Mouse (Mus musculus) ovary, postnatal 10 days (tissue): ENCODE data around the gene Capn15.

Experiments used
- DNase-seq: peaks from one replicate; pipeline ENCODE4 v3.0.0; 2022; ENCODE audit warnings: low spot score

Gene Capn15

GRCm38 (mm10) chr17:25985306-25986294 lies at the start of gene Capn15:
Capn15 (minus strand) TSS chr17:25985796.
- DNase-seq: peak; percentile 79

DNA sequence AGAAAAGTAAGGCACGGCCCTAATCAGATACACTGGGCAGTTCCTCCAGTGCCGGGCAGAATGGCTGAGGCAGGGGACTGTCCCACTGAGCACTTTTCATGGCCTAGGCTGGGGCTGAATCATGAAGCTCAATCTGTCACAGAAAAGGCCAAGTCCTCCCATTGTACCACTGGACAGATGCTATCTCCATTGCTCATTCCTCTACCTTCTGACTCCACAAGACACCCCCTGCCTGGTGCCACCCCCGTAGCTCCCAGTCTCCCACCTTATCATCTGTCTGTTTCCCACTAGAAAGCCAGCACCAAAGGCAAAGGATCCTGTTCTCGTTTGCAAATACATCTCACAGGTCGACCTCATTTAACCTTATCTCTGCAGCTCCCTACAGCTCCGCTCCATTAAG lies 46.4 kb upstream of the Capn15 start:
- DNase-seq: no peak

DNA sequence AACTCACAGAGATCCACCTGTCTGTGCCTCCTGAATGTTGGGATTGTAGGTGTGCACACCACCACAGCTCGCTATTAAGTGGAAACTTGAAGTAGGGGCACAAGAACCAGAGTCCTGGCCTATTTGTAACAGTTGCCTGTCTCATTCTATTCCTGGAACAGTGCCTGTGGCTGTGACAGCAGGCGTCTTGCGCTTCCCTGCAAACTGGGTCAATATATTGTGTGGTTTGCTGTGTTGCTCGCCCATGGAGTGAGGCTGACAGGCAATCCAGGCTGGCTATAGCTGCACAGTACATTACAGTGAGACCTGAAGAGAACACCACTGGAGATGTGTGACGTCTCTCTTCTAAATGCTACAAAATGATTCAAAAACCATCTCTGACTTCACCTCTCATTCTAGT lies 46.0 kb upstream of the Capn15 start:
- no peak for DNase-seq

DNA sequence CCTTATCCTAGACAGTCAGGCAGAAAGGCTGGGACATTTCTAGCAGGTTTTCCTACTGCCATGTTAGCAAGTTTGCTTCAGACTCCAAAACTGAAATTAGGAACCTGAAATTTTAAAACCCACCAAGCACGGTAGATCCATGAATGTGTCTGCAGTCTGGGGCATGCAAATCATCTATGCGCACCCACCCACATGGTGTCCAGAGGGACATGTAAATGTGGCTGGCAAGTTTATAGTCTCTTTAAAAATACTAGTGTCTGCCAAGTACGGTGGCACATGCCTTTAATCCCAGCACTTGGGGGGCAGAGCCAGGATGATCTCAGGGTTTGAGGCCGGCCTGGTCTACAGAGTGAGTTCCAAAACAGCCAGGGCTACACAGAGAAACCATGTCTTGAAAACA lies 42.7 kb upstream of the Capn15 start:
- DNase-seq: no peak

DNA sequence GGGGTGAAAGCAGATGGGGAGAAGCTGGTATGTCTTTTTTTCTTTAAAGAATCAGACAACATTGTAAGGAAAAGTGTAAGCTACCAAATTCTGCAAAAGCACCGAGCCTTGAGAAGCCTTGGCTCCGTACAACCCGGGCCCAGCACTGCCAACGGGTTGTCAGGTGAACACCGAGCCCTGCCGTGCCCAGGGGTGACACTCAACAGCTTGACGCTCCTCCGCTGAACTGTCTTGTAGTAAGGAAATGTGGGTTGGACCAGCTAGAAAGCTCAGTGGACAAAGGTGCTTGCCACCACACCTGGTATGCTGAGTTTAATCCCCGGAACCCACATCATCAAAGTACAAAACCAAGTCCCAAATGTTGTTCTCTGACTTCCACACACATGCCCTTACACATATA lies 39.1 kb upstream of the Capn15 start:
- DNase-seq: no peak

- no peak for DNase-seq
Observed at GRCm38 (mm10) chr17:26023966-26024365, 38.4 kb upstream of the Capn15 start.

- no peak for DNase-seq
Observed at GRCm38 (mm10) chr17:26023181-26023580, 37.6 kb upstream of the Capn15 start.

DNA sequence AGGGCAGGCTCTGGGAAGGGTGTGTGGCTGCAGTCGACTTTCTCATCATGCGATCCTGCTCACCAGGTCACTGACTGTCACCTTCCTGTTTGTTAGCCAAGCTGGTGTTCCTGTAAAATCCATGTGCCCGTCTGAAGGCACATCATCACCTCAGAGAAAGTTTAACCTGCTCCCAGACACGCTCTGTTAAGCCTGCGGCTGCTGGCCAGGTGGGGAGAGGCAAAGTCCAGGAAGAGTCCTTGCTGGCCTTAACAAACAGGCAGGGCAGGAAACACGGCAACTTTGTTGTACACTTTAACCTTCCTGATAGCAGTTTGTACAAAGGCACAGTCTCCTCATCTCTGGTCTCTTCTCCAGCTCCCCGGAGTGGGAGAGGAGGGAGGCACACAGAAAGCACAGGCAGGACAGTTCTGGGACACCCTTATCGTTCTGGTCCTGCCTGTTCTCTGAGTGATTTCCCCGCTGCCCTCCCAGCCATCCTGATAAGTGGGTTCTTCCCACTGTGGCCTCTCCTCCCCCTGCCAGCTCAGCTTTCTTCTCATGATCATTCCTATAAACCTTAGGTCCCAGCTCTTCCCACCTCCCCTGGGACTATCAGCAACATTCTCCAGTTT lies 36.2 kb upstream of the Capn15 start:
- no peak for DNase-seq

- DNase-seq: no peak
Observed at GRCm38 (mm10) chr17:26020848-26021347, 35.3 kb upstream of the Capn15 start.

- DNase-seq: no peak
Observed at GRCm38 (mm10) chr17:26018388-26018787, 32.8 kb upstream of the Capn15 start.

DNA sequence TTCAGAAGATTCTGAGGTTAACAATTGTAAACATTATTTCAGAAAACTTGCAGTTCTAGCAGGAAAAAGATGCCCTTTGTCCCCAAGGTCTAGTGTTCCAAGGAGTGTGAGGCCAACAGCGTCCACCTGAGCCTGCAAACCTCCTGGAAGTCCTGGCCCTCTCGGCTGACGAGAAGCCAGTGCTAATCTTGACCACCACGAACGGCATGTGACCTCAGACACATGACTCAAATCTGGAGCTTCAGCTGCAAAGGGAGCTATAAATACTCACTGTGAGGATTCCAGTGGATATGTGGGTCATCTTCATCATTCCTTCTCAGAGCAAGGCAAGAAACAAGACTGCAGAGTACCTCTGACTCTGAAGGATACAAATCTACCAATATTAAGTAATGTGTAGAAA lies 32.4 kb upstream of the Capn15 start:
- DNase-seq: no peak

GRCm38 (mm10) chr17:26017021-26017420 lies 31.4 kb upstream of the Capn15 start:
- DNase-seq: no peak

DNA sequence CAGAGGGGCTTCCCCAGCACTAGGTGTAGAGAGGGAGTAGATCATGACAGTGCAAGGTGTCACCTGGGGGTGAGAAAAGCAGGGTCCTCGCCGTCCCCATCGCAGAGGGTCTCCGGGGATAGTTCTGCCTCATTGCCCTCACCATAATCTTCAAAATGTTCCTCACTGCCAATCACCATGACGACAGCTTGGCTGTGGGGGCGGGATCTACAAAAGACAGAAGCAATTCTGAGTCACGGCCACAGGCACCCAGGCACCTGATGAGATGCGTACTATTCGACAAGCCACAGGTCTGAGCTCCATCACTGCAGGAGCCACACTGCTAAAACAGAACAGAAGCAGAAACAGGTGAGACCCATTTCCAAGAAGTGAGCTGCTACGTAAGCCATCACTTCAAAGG lies 28.1 kb upstream of the Capn15 start:
- DNase-seq: no peak

- DNase-seq: peak; percentile 34
Observed at GRCm38 (mm10) chr17:26011841-26012460, 26.4 kb upstream of the Capn15 start.

GRCm38 (mm10) chr17:26009540-26009939 lies 23.9 kb upstream of the Capn15 start:
- peak; percentile 49 for DNase-seq

GRCm38 (mm10) chr17:26008787-26009186 lies 23.2 kb upstream of the Capn15 start:
- no peak for DNase-seq

DNA sequence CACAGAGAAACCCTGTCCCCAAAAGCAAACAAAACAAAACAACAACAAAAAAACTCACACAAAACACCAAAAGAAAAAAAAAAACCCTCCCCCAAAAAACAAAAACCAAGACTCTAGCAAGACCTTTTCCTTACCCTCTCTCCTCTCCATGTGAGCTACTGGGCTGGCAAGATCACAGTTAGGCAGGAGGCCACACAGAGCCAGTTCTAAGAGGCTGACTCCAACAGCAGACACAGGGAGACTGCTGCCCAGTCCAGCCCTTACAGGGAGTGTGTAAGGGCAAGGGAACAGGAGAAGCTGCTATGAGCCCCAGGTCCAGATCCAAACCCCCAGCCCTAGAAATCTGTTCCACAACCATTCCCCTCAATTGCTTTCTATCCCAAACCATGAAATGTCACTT lies 22.7 kb upstream of the Capn15 start:
- no peak for DNase-seq

- DNase-seq: no peak
Observed at GRCm38 (mm10) chr17:26007646-26008045, 22.1 kb upstream of the Capn15 start.

DNA sequence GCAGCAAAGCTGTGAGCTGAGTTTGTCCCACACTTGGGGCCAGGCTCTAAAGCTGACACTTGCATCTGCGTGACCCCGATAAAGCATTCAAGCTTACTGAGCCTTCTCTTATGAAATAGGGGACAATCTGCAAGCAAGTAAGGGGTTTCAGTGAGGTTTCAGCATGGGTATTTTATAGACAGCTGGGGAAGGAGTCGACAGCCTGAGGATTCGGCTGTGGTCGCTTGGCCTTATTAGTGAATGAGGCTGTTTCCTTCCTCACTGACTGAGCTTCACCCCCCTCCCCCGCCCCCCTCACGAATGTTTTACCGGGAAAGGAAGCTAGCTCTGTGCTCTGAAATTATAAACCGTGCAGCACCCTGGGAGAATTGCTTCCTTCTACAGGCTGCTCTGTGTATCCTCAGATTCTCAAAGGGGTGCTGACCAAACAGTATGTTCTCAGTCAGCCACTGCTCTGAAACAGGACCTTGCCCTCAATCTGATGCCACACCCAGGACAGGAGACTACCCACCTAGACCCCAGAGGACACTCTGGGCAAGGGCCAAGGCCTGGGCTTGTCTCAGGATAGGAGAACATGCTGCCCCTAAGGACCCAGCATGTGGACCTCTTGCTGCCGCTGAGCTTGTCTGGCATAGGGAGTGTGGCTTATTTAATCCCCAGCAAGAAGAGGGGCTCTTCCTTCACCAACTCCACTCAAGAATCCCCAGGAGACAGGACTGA lies 20.3 kb upstream of the Capn15 start:
- DNase-seq: no peak

- no peak for DNase-seq
Observed at GRCm38 (mm10) chr17:26004711-26005110, 19.1 kb upstream of the Capn15 start.

- no peak for DNase-seq
Observed at GRCm38 (mm10) chr17:26003864-26004263, 18.3 kb upstream of the Capn15 start.

DNA sequence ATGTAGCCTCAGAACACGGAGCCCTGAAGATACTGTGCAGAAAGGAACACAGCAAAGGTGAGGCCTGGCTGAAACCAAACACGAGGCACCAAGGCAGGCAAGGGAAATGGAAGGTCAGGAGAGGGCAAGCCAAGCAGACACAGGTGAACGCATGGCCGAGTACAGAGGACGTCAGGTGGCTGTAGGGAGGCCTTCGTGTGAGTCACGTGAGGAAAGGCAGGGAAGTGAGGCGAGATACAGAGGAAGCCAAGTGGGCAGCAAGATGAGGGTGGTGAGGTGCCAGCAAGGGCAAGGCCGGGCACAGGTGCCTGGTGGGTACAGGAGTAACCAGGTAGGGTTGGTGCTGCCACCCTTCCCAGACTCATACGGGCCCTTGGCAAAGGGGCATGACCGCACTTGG lies 12.8 kb upstream of the Capn15 start:
- DNase-seq: no peak
